Mouse (Mus musculus) lung, adult 2 months (tissue): ENCODE data around the gene Slc2a6.

Experiments used
- CTCF ChIP-seq: fragments of 200-500 bp; IDR thresholded peaks from 2 replicates; pipeline ENCODE4 v1.5.1; 2011; ENCODE audit warnings: mild to moderate bottlenecking, low read length, control low read depth; ENCODE audit not compliant: insufficient read depth
- POLR2A ChIP-seq: fragments of 200-500 bp; IDR thresholded peaks from 2 replicates; pipeline ENCODE4 v1.6.1; 2011; ENCODE audit warnings: low read depth, mild to moderate bottlenecking, control low read depth, low read length, borderline replicate concordance; ENCODE audit errors: extremely low read depth

DNA sequence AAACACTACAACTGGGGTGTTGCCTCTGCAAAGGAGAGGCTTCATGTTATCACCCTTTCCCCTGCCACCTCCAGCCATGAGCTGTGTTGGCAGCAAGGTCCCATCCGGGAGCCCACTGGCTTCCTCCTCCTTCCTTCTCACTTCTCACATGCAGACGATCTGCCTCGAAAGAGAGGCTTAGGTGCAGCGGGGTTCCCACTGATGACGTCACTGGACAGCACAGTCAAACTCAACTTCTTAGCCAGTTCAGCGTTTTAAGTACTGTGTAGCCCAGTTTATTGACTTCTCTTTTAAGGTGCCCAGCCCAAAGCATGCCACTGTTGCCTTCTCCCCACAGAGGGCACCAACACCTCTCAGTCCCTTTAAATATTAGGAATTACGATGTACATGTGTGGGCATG lies 20.1 kb downstream of the Slc2a6 start:
- TF ChIP-seq POLR2A = no peak
- TF ChIP-seq CTCF = no peak
